Mouse (Mus musculus) MEL (cell line): ENCODE data around the gene Bcat2.

Experiments used
- BHLHE40 ChIP-seq: IDR thresholded peaks from 2 replicates; pipeline ENCODE4 v1.6.1; 2012; ENCODE audit warnings: low read depth, mild to moderate bottlenecking, inconsistent platforms, low read length, improper control_type of control experiment, borderline replicate concordance
- CTCF ChIP-seq, 3 experiments: IDR thresholded peaks in 2 of 3; conservative IDR thresholded peaks in 1 of 3; 2 replicates each; pipeline ENCODE4 v1.5.1; 2011 to 2012; ENCODE audit warnings: low read length in 3 of 3, low read depth in 2 of 3, mild to moderate bottlenecking in 2 of 3, improper control_type of control experiment in 1 of 3, inconsistent platforms in 1 of 3, mixed read lengths in 1 of 3, moderate library complexity in 1 of 3; ENCODE audit not compliant: control insufficient read depth in 1 of 3, insufficient read depth in 1 of 3, poor library complexity in 1 of 3, severe bottlenecking in 1 of 3
- E2F4 ChIP-seq: IDR thresholded peaks from 2 replicates; pipeline ENCODE4 v1.6.1; 2011; ENCODE audit warnings: low read depth, low read length, improper control_type of control experiment, borderline replicate concordance
- EP300 ChIP-seq, 2 experiments: IDR thresholded peaks; 2 replicates each; pipeline ENCODE4 v1.6.1; 2011; ENCODE audit warnings: improper control_type of control experiment in 2 of 2, low read length in 2 of 2, low read depth in 1 of 2, mild to moderate bottlenecking in 1 of 2
- GABPA ChIP-seq: IDR thresholded peaks from 2 replicates; pipeline ENCODE4 v1.6.1; 2012; ENCODE audit warnings: low read depth, mild to moderate bottlenecking, inconsistent platforms, low read length, improper control_type of control experiment, moderate library complexity
- HCFC1 ChIP-seq: IDR thresholded peaks from 2 replicates; pipeline ENCODE4 v1.6.1; 2012; ENCODE audit warnings: low read depth, mild to moderate bottlenecking, inconsistent platforms, low read length, improper control_type of control experiment, moderate library complexity
- MAX ChIP-seq: IDR thresholded peaks from 2 replicates; pipeline ENCODE4 v1.6.1; 2011; ENCODE audit warnings: low read length, improper control_type of control experiment
- NELFE ChIP-seq: IDR thresholded peaks from 2 replicates; pipeline ENCODE4 v1.6.1; 2011; ENCODE audit warnings: low read depth, low read length, improper control_type of control experiment
- POLR2A ChIP-seq, 2 experiments: IDR thresholded peaks; 2 replicates each; pipeline ENCODE4 v1.6.1; 2011 to 2012; ENCODE audit warnings: low read length in 2 of 2, mild to moderate bottlenecking in 2 of 2, control low read depth in 1 of 2, improper control_type of control experiment in 1 of 2, low read depth in 1 of 2, moderate library complexity in 1 of 2; ENCODE audit not compliant: control insufficient read depth in 1 of 2, insufficient read depth in 1 of 2, poor library complexity in 1 of 2
- SIN3A ChIP-seq: IDR thresholded peaks from 2 replicates; pipeline ENCODE4 v1.6.1; 2012; ENCODE audit warnings: low read length, improper control_type of control experiment, inconsistent platforms
- SMC3 ChIP-seq: IDR thresholded peaks from 2 replicates; pipeline ENCODE4 v1.6.1; 2011; ENCODE audit warnings: low read depth, low read length, improper control_type of control experiment
- TAL1 ChIP-seq: IDR thresholded peaks from 2 replicates; pipeline ENCODE4 v1.6.1; 2012; ENCODE audit warnings: mild to moderate bottlenecking, inconsistent platforms, low read length, moderate library complexity, mixed read lengths
- ZKSCAN1 ChIP-seq: IDR thresholded peaks from 2 replicates; pipeline ENCODE4 v1.6.1; 2012; ENCODE audit warnings: low read depth, mild to moderate bottlenecking, inconsistent platforms, low read length, improper control_type of control experiment, moderate library complexity
- ZNF384 ChIP-seq: IDR thresholded peaks from 2 replicates; pipeline ENCODE4 v1.6.1; 2012; ENCODE audit warnings: low read depth, mild to moderate bottlenecking, inconsistent platforms, low read length, improper control_type of control experiment

DNA sequence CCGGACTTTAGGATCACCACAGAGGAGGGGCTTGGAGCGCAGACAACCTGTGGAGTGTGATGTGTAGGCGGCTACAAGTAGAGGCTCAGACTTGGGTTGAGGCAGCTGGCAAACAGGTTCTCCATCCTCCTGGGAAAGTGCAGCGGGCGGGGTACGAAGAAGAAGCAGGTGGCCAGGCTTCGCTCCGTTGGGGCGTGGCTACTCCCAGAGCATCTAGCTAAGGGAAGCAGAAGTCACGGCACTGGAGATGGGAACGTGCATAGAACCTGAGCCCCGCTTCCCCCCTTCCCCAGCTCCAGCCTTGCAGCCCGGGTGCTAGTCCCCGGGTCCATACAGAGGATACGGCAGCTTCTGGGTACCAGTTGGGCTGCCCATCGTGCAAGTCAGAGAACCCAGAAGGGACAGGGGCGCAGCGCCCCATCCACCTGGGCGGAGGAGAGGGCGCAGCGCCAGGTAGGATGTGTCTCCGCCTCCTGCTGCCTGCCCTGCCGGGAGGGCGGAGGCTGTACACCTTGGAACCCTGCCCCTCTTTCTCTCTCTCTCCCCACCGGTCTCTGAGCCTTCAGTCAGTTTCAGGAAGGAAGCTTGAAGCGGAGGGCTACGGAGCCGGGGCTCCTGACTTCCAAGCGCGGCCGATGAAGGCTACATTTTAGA, 47.2 kb downstream of the Bcat2 start, which contains the start of gene Fut1:
- TF ChIP-seq CTCF (IDR thresholded peaks at IDR 0.05 in 2 of 3, conservative IDR thresholded peaks at IDR 0.05 in 1 of 3; ENCODE audit: control insufficient read depth in 1 of 3, insufficient read depth in 1 of 3, low read depth in 2 of 3, low read length in 3 of 3, poor library complexity in 1 of 3, severe bottlenecking in 1 of 3) (no peak), EP300 (IDR thresholded peaks at IDR 0.05; ENCODE audit: low read depth in 1 of 2, low read length in 2 of 2) (no peak), POLR2A (IDR thresholded peaks at IDR 0.05; ENCODE audit: control insufficient read depth in 1 of 2, insufficient read depth in 1 of 2, low read depth in 1 of 2, low read length in 2 of 2, poor library complexity in 1 of 2) (no peak), SMC3 (no peak), SIN3A (no peak), TAL1 (no peak), HCFC1 (no peak), NELFE (no peak), BHLHE40 (no peak), E2F4 (no peak), ZKSCAN1 (no peak), MAX (no peak), GABPA (no peak), ZNF384 (no peak)
